ENCODE assay signal across 8 mouse cellular contexts in the genomic region with DNA sequence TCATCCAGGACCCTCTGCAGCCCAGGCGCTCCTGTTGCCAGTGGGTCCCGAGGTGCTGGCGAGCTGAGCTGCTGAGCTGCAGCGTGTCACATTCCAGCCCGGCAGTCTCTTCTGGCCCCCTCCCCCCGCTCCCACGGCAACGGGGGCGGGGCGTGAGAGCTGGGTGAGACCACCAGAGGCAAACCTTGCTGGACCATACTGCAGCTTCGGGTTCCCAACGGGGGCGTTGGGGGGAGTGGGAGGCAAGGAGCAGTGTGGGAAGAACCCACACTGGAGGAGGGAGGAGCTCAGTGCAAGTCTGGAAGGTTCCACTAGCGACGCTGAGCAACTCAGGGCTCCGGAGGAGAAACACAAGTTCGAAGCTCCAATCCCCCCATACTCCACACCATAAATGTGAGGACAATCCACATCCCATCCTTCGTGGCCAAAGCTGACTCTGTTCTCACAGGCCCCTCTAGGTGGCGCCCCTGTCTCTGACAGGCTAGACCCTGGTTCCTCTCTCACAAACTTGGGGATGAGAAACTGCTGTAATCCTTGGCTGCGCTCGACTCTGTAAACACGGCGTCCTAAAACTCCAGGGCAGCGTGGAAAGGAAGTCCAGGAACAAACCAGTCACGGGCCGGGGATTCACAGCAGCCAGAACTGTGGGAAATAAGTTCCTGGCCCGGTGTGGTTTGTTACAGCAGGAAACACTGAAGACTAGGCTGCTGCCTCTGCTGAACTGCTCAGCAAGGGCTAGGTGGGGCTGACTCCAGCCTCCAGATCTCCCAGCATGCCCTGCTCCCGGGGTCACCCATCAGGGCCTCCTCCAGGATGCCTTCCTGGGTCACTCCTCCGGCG. TPM values are rescaled to one million over a fixed set of nuclear protein-coding genes. Genes with fewer than 3 reads are reported as not detected.
DNase-seq lines count a peak whose midpoint lies in the region; ATAC-seq and TF ChIP-seq lines count a peak whose summit lies in the region.

No protein-coding gene starts in this region.

- no peak for TF ChIP-seq POLR2A in small intestine, adult 2 months (IDR thresholded peaks at IDR 0.05; ENCODE audit: low read depth, low read length)

- WGBS in embryonic facial prominence, embryonic 12.5 days, result 2% methylated on average over 25 of the region's 30 CpGs
- 4% methylated on average over 28 of the region's 30 CpGs for WGBS in limb, embryonic 10.5 days
- WGBS in midbrain, embryonic 12.5 days, result 3% methylated on average over 30 of the region's 30 CpGs
- WGBS in small intestine, adult 2 months, result 16% methylated on average over 30 of the region's 30 CpGs

- peak overlapping the region; percentile 29 for H3K4me3 ChIP-seq in embryonic facial prominence, embryonic 12.5 days
- peak overlapping the region; percentile 51 for H3K4me3 ChIP-seq in limb, embryonic 10.5 days
- peak overlapping the region; percentile 27 for H3K4me3 ChIP-seq in midbrain, embryonic 12.5 days
- peak overlapping the region; percentile 46 for H3K4me3 ChIP-seq in small intestine, adult 2 months (ENCODE audit: low read depth, low read length)

- H3K27ac ChIP-seq in embryonic facial prominence, embryonic 12.5 days, result peak overlapping the region; percentile 85
- peak overlapping the region; percentile 91 for H3K27ac ChIP-seq in limb, embryonic 10.5 days
- peak overlapping the region; percentile 71 for H3K27ac ChIP-seq in midbrain, embryonic 12.5 days (replicated peaks)
- H3K27ac ChIP-seq in small intestine, adult 2 months (ENCODE audit: insufficient read depth, low read depth, low read length), result peak overlapping the region; percentile 67

- peaks cover 9% of the 10 kb centered on the region for H3K4me1 ChIP-seq in embryonic facial prominence, embryonic 12.5 days
- peaks cover 42% of the 10 kb centered on the region for H3K4me1 ChIP-seq in limb, embryonic 10.5 days
- H3K4me1 ChIP-seq in midbrain, embryonic 12.5 days, result peaks cover 15% of the 10 kb centered on the region
- H3K4me1 ChIP-seq in small intestine, adult 2 months (ENCODE audit: control insufficient read depth, insufficient read depth, insufficient read length, low read length), result peaks cover 2% of the 10 kb centered on the region; the same call in 1 of the 2 replicates

- peak; percentile 76; the same call in 1 of the 2 replicates for TF ChIP-seq CTCF in small intestine, adult 2 months (IDR thresholded peaks at IDR 0.05; ENCODE audit: extremely low read depth, insufficient read length, insufficient replicate concordance, low read depth, low read length)

- H3K9me3 ChIP-seq in embryonic facial prominence, embryonic 12.5 days, result no peaks in the 10 kb centered on the region
- H3K9me3 ChIP-seq in limb, embryonic 10.5 days (replicated peaks), result no peaks in the 10 kb centered on the region
- 0 out of 2 replicates have a peak, but pooled peaks cover 5% of the 10 kb centered on the region for H3K9me3 ChIP-seq in midbrain, embryonic 12.5 days

- H3K9ac ChIP-seq in embryonic facial prominence, embryonic 12.5 days, result peak overlapping the region; percentile 37; the same call in 1 of the 2 replicates
- peak overlapping the region; percentile 38 for H3K9ac ChIP-seq in midbrain, embryonic 12.5 days (replicated peaks)

- peak; percentile 87 to 92 for DNase-seq in adrenal gland, postnatal 36 days
- peak; percentile 99 for DNase-seq in heart, adult 11 months
- DNase-seq in kidney, adult 18-20 months, result peak; percentile 91
- DNase-seq in limb, embryonic 10.5 days (ENCODE audit: low spot score), result peak; percentile 89

- no peaks in the 10 kb centered on the region for H3K27me3 ChIP-seq in embryonic facial prominence, embryonic 12.5 days
- no peaks in the 10 kb centered on the region for H3K27me3 ChIP-seq in limb, embryonic 10.5 days (ENCODE audit: low read depth, poor library complexity, severe bottlenecking)
- H3K27me3 ChIP-seq in midbrain, embryonic 12.5 days, result no peaks in the 10 kb centered on the region
- H3K27me3 ChIP-seq in small intestine, adult 2 months (ENCODE audit: control insufficient read depth, insufficient read depth, low read length), result no peaks in the 10 kb centered on the region

- peak overlapping the region; percentile 49 for H3K4me2 ChIP-seq in embryonic facial prominence, embryonic 12.5 days (replicated peaks)
- H3K4me2 ChIP-seq in midbrain, embryonic 12.5 days (replicated peaks), result peak overlapping the region; percentile 49

- peak; percentile 66 for ATAC-seq in embryonic facial prominence, embryonic 12.5 days (ENCODE audit: insufficient number of reproducible peaks, insufficient read depth, low FRiP score, low TSS enrichment)
- ATAC-seq in midbrain, embryonic 12.5 days (ENCODE audit: low FRiP score, low read depth), result peak; percentile 75
- no peak for ATAC-seq in activated CD4-positive, CD25-positive, alpha-beta regulatory T cell, adult 4 months

- no peaks in the 10 kb centered on the region for H3K36me3 ChIP-seq in embryonic facial prominence, embryonic 12.5 days
- H3K36me3 ChIP-seq in limb, embryonic 10.5 days, result no peaks in the 10 kb centered on the region
- H3K36me3 ChIP-seq in midbrain, embryonic 12.5 days, result no peaks in the 10 kb centered on the region
- peaks cover 62% of the 10 kb centered on the region for H3K36me3 ChIP-seq in small intestine, adult 2 months (ENCODE audit: control insufficient read depth, insufficient read depth, low read length)

RNA-seq across cellular contexts. Expression of a gene that starts 41.0 kb away (rescaled TPM):
- total RNA-seq in adrenal gland, postnatal 36 days (2021), result 10 to 100 TPM; 13.2 to 18.5 TPM
- polyA plus RNA-seq in embryonic facial prominence, embryonic 12.5 days (2016; fragmentation: Nextera tagmentation; extraction: Ambion mirVana), result 5.3 and 5.8 TPM in 2 replicates
- 2.5 and 2.9 TPM in 2 replicates for polyA plus RNA-seq in limb, embryonic 10.5 days (2016; fragmentation: Nextera tagmentation; extraction: Ambion mirVana)
- 2.9 and 3.1 TPM in 2 replicates for polyA plus RNA-seq in midbrain, embryonic 12.5 days (2016; fragmentation: Nextera tagmentation; extraction: Ambion mirVana)
- polyA plus RNA-seq in small intestine, adult 2 months (2012; rRNA removed), result 24.2 and 70.8 TPM in 2 replicates
- under 1 TPM; 0.24 to 0.60 TPM for polyA plus RNA-seq in activated CD4-positive, CD25-positive, alpha-beta regulatory T cell, adult 4 months (2017; shearing (Covaris generic))

RNA-seq across cellular contexts. Expression of a gene that starts 46.6 kb away (rescaled TPM):
- not detected for total RNA-seq in adrenal gland, postnatal 36 days (2021)
- polyA plus RNA-seq in embryonic facial prominence, embryonic 12.5 days (2016; fragmentation: Nextera tagmentation; extraction: Ambion mirVana), result 0.24 and 0.42 TPM in 2 replicates
- polyA plus RNA-seq in limb, embryonic 10.5 days (2016; fragmentation: Nextera tagmentation; extraction: Ambion mirVana), result not detected in 2 replicates
- 0.12 and 0.13 TPM in 2 replicates for polyA plus RNA-seq in midbrain, embryonic 12.5 days (2016; fragmentation: Nextera tagmentation; extraction: Ambion mirVana)
- polyA plus RNA-seq in small intestine, adult 2 months (2012; rRNA removed), result not detected in 2 replicates
- polyA plus RNA-seq in activated CD4-positive, CD25-positive, alpha-beta regulatory T cell, adult 4 months (2017; shearing (Covaris generic)), result not detected
